Mouse (Mus musculus) liver, adult (tissue): ENCODE measurements around the gene Gm20806.
"Not testable (repeated sequence)": the region's sequence is repeated elsewhere in the genome, so short reads cannot be mapped to it uniquely, and the experiment has no call there.

Experiments used
- GATA4 ChIP-seq: IDR thresholded peaks from 2 replicates; pipeline ENCODE4 v1.6.1; 2014; ENCODE audit warnings: mild to moderate bottlenecking, low read length; ENCODE audit not compliant: insufficient replicate concordance

Gene Gm20806

DNA sequence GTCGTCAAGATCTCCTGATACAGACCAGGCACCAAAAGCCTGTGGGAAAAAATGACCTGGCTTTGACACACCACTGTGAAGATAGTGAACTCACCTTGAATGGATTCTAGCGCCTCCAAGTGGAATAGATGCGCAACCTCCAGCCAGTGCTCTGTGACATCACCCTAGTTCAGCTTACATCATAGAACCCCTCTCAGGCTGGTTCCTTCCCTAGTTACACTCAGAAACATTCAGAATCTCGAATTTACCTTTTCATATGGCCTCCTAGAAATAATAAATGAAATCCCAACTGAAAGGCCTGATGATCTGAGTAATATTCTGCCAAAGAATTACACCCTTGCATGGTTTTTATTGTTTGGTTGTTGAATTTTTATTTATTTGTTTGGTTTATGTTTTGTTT is at the start of gene Gm20806:
Gene Gm20806, minus strand, starts transcription at position 101 of the 400 bp plus-strand sequence.
- TF ChIP-seq GATA4: not testable (repeated sequence)
